26 mouse cellular contexts compared by ENCODE assay signal in genomic region chr14:36658193-36658592, GRCm38 (mm10).
DNase-seq lines count a peak whose midpoint lies in the region; ATAC-seq lines count a peak whose summit lies in the region.
"Had no signal": no experiment of that assay in that cellular context is flagged by ENCODE, and none has a peak within 500 bp of the region (broad histone marks: within the 10 kb centered on the region; RNA-seq: fewer than 3 reads in every experiment).

No protein-coding gene starts in this region.

- peaks cover 11% of the 10 kb centered on the region for H3K4me1 ChIP-seq in heart, embryonic 12.5 days (replicated peaks)
- H3K4me1 ChIP-seq in liver, embryonic 12.5 days, result peaks cover 32% of the 10 kb centered on the region
- H3K4me1 ChIP-seq: embryonic facial prominence, embryonic 12.5 days; intestine, embryonic 15.5 days had no signal

- no peak overlapping the region for H3K4me2 ChIP-seq in heart, embryonic 12.5 days
- 0 out of 2 replicates have a peak overlapping the region, but pooled peaks have one; percentile 13 for H3K4me2 ChIP-seq in liver, embryonic 12.5 days
- H3K4me2 ChIP-seq: embryonic facial prominence, embryonic 12.5 days; forebrain, embryonic 13.5 days; intestine, embryonic 15.5 days; midbrain, embryonic 12.5 days; neural tube, embryonic 15.5 days had no signal

- no peak overlapping the region for H3K9ac ChIP-seq in heart, embryonic 12.5 days
- no peak overlapping the region for H3K9ac ChIP-seq in liver, embryonic 12.5 days
- H3K9ac ChIP-seq: embryonic facial prominence, embryonic 12.5 days; forebrain, embryonic 13.5 days; intestine, embryonic 15.5 days; midbrain, embryonic 12.5 days; neural tube, embryonic 15.5 days had no signal

- no peaks in the 10 kb centered on the region for H3K27me3 ChIP-seq in heart, embryonic 12.5 days (replicated peaks)
- no peaks in the 10 kb centered on the region for H3K27me3 ChIP-seq in liver, embryonic 12.5 days (replicated peaks)
- H3K27me3 ChIP-seq: embryonic facial prominence, embryonic 12.5 days; forebrain, embryonic 13.5 days; intestine, embryonic 15.5 days; midbrain, embryonic 12.5 days; neural tube, embryonic 15.5 days had no signal

- no peak overlapping the region for H3K27ac ChIP-seq in heart, embryonic 12.5 days (ENCODE audit: poor library complexity, severe bottlenecking)
- H3K27ac ChIP-seq in liver, embryonic 12.5 days, result peak overlapping the region; percentile 91
- H3K27ac ChIP-seq: embryonic facial prominence, embryonic 12.5 days; forebrain, embryonic 13.5 days; hindbrain, embryonic 10.5 days; intestine, embryonic 15.5 days; midbrain, embryonic 12.5 days; neural tube, embryonic 15.5 days had no signal

- ATAC-seq in heart, embryonic 12.5 days (ENCODE audit: insufficient number of reproducible peaks, low FRiP score), result peak; percentile 88
- peak; percentile 98 for ATAC-seq in liver, embryonic 12.5 days
- peak; percentile 63 for ATAC-seq in megakaryocyte progenitor cell, adult 5-6 weeks (replicated peaks; ENCODE audit: poor library complexity)
- ATAC-seq: forebrain, embryonic 13.5 days; hindbrain, embryonic 16.5 days; intestine, embryonic 15.5 days had no signal

- no peaks in the 10 kb centered on the region for H3K36me3 ChIP-seq in heart, embryonic 12.5 days
- no peaks in the 10 kb centered on the region for H3K36me3 ChIP-seq in liver, embryonic 12.5 days
- H3K36me3 ChIP-seq: embryonic facial prominence, embryonic 12.5 days; hindbrain, embryonic 10.5 days; intestine, embryonic 15.5 days; midbrain, embryonic 12.5 days; neural tube, embryonic 15.5 days had no signal

- H3K4me3 ChIP-seq in heart, embryonic 12.5 days, result no peak overlapping the region
- no peak overlapping the region for H3K4me3 ChIP-seq in liver, embryonic 12.5 days
- H3K4me3 ChIP-seq: embryonic facial prominence, embryonic 12.5 days; erythroblast, embryonic 14.5 days; forebrain, embryonic 13.5 days; hindbrain, embryonic 10.5 days; intestine, embryonic 15.5 days; midbrain, embryonic 12.5 days; neural tube, embryonic 15.5 days had no signal

- DNase-seq in heart, postnatal 25 days (ENCODE audit: low spot score), result no peak
- peak; percentile 25 for DNase-seq in c-Kit-positive CD71-positive TER-119-positive erythroid progenitor cells, embryonic 14.5 days (ENCODE audit: low spot score)
- DNase-seq in right cerebral cortex, postnatal 36 days (ENCODE audit: low spot score in 2 of 2), result no peak
- DNase-seq in right cerebral cortex, postnatal 14 days, result no peak
- no peak for DNase-seq in cerebellum, adult 8-10 months
- DNase-seq: adrenal gland, postnatal 10 days; cerebellum, adult 9-11 months; gastrocnemius, postnatal 25 days; heart, adult 18-20 months; kidney, postnatal 25 days; layer of hippocampus, postnatal 36 days; lung, adult 18-20 months; lung, postnatal 10 days; right cerebral cortex, postnatal 25 days; thymus, postnatal 36 days had no signal

- peaks cover 3% of the 10 kb centered on the region for H3K9me3 ChIP-seq in heart, embryonic 12.5 days (replicated peaks)
- no peaks in the 10 kb centered on the region for H3K9me3 ChIP-seq in liver, embryonic 12.5 days (replicated peaks)
- H3K9me3 ChIP-seq: embryonic facial prominence, embryonic 12.5 days; forebrain, embryonic 13.5 days; hindbrain, embryonic 10.5 days; intestine, embryonic 15.5 days; midbrain, embryonic 12.5 days; neural tube, embryonic 15.5 days had no signal

- 34% methylated on average over 3 of the region's 3 CpGs for WGBS in heart, embryonic 12.5 days
- WGBS in liver, embryonic 12.5 days (ENCODE audit: insufficient replicate concordance), result 28% methylated on average over 3 of the region's 3 CpGs

- intact Hi-C loops in heart, postnatal 25 days (cut with DNase I), result no loop called here
